Mouse (Mus musculus): ENCODE results near the gene Ercc2. TPM values are rescaled to one million over a fixed set of nuclear protein-coding genes. Genes with fewer than 3 reads are reported as not detected.

The Ercc2 gene
- total RNA-seq (2023) = 69.8 TPM

GRCm38 (mm10) chr7:19381377-19382165 lies at the start of gene Ercc2:
Gene Ercc2 (plus strand): TSS chr7:19382010.

GRCm38 (mm10) chr7:19344237-19344847 lies 37.5 kb upstream of the Ercc2 start, which contains the start of gene Ercc1:
Gene Ercc1 (plus strand): TSS chr7:19344778.

GRCm38 (mm10) chr7:19359299-19359891 lies 22.4 kb upstream of the Ercc2 start, which contains the start of the genes Cd3eap and Ppp1r13l:
Gene Cd3eap (minus strand): TSS chr7:19359483.
Gene Ppp1r13l (plus strand): TSS chr7:19359749.

DNA sequence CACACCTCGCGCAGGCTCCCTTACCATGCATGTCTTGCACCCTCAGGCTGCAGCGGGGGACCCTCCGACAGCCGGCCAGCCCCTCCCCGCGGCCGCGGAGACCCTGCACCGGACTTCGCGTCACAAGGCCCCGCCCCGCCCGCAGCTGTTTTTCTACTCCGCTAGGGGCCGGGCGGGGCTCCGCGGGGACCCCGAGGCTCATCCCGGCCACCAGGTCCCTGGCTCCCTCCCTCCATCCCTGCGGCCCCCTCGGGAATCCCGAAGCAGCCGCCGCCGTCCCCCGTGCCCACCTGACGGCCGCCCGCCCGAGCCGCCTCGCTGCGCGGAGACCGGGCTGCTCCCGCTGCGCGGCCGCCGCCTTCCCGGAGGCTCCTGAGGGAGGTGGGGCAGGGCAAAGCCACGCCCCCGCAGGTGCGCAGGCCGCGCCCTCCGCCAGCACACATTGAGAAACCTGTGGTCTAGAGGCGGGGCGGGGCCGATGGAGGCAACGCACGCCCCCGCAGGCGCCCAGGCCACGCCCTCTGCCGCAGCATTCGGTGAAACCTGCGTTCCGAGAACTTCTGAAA lies 22.0 kb downstream of the Ercc2 start, which contains the start of gene Klc3:
Gene Klc3 (minus strand): TSS at position 374 of the 566 bp plus-strand sequence.

GRCm38 (mm10) chr7:19404476-19404875 lies 22.7 kb downstream of the Ercc2 start, which contains the start of gene Ckm:
Gene Ckm (plus strand): TSS chr7:19404776.

Other genes starting within 250 kb of the Ercc2 start
- gene Qpctl, start 232.7 kb upstream of the Ercc2 start, total RNA-seq (2023) = 12.2 TPM
- 62.7 TPM for gene Snrpd2, start 232.3 kb upstream of the Ercc2 start, total RNA-seq (2023)
- not detected for gene Gipr, start 215.9 kb upstream of the Ercc2 start, total RNA-seq (2023)
- gene Eml2, start 205.6 kb upstream of the Ercc2 start, total RNA-seq (2023) = 16.0 TPM
- gene Gpr4, start 169.5 kb upstream of the Ercc2 start, total RNA-seq (2023) = not detected
- 42.1 TPM for gene Opa3, start 153.7 kb upstream of the Ercc2 start, total RNA-seq (2023)
- gene Vasp, start 110.2 kb upstream of the Ercc2 start, total RNA-seq (2023) = 262 TPM
- 0.76 TPM for gene Ppm1n, start 101.9 kb upstream of the Ercc2 start, total RNA-seq (2023)
- gene Rtn2, start 99.4 kb upstream of the Ercc2 start, total RNA-seq (2023) = not detected
- gene Fosb, start 72.0 kb upstream of the Ercc2 start, total RNA-seq (2023) = 701 TPM
- gene Ercc1, start 37.2 kb upstream of the Ercc2 start, total RNA-seq (2023) = 67.1 TPM
- 9.0 TPM for gene Cd3eap, start 22.5 kb upstream of the Ercc2 start, total RNA-seq (2023)
- 1.3 TPM for gene Ppp1r13l, start 22.3 kb upstream of the Ercc2 start, total RNA-seq (2023)
- gene Klc3, start 22.1 kb downstream of the Ercc2 start, total RNA-seq (2023) = 5.9 TPM
- not detected for gene Ckm, start 22.8 kb downstream of the Ercc2 start, total RNA-seq (2023)
- 26.5 TPM for gene Mark4, start 76.8 kb downstream of the Ercc2 start, total RNA-seq (2023)
- not detected for gene Exoc3l2, start 81.3 kb downstream of the Ercc2 start, total RNA-seq (2023)
- 3.3 TPM for gene Bloc1s3, start 126.4 kb downstream of the Ercc2 start, total RNA-seq (2023)
- 23.3 TPM for gene Trappc6a, start 126.4 kb downstream of the Ercc2 start, total RNA-seq (2023)
- not detected for gene Nkpd1, start 135.8 kb downstream of the Ercc2 start, total RNA-seq (2023)
- 56.4 TPM for gene Ppp1r37, start 181.1 kb downstream of the Ercc2 start, total RNA-seq (2023)
- 1.5 TPM for gene Zfp296, start 195.3 kb downstream of the Ercc2 start, total RNA-seq (2023)
- gene Gemin7, start 195.6 kb downstream of the Ercc2 start, total RNA-seq (2023) = 42.3 TPM
- gene Clasrp, start 222.5 kb downstream of the Ercc2 start, total RNA-seq (2023) = 87.2 TPM
- gene Relb, start 247.4 kb downstream of the Ercc2 start, total RNA-seq (2023) = 67.9 TPM

Measured in CD4-positive naive resting alpha-beta T cell, adult 76 days (primary cell).